Mouse (Mus musculus) midbrain, embryonic 13.5 days (tissue): Measurements from ENCODE around the gene Dlst. TPM values are rescaled to one million over a fixed set of nuclear protein-coding genes. Genes with fewer than 3 reads are reported as not detected.

Experiments used
- ATAC-seq: fragments of 200-750 bp; cut with Nextera tagmentation; 2 replicates; pipeline ENCODE4 v1.8.0; 2017; ENCODE audit warnings: mild to moderate bottlenecking, moderate TSS enrichment, moderate library complexity
- H3K27ac ChIP-seq: fragments of 300-500 bp; sonication (generic); 2 replicates; pipeline ENCODE4 v1.5.1; 2015; ENCODE audit warnings: inconsistent platforms, mild to moderate bottlenecking, moderate library complexity
- H3K27me3 ChIP-seq: fragments of 300-500 bp; sonication (generic); 2 replicates; pipeline ENCODE4 v1.6.1; 2015; ENCODE audit warnings: mild to moderate bottlenecking, inconsistent platforms
- H3K36me3 ChIP-seq: fragments of 300-500 bp; sonication (generic); 2 replicates; pipeline ENCODE4 v1.6.1; 2015; ENCODE audit warnings: mild to moderate bottlenecking, inconsistent platforms
- H3K4me1 ChIP-seq: fragments of 300-500 bp; sonication (generic); replicated peaks from 2 replicates; pipeline ENCODE4 v1.6.1; 2015; ENCODE audit warnings: inconsistent platforms
- H3K4me2 ChIP-seq: fragments of 300-500 bp; sonication (generic); replicated peaks from 2 replicates; pipeline ENCODE4 v1.6.1; 2015; ENCODE audit warnings: moderate library complexity, mild to moderate bottlenecking, inconsistent platforms
- H3K4me3 ChIP-seq: fragments of 300-500 bp; sonication (generic); replicated peaks from 2 replicates; pipeline ENCODE4 v1.5.1; 2015; ENCODE audit warnings: mild to moderate bottlenecking, inconsistent platforms
- H3K9ac ChIP-seq: fragments of 300-500 bp; sonication (generic); replicated peaks from 2 replicates; pipeline ENCODE4 v1.6.1; 2015; ENCODE audit warnings: mild to moderate bottlenecking, inconsistent platforms
- H3K9me3 ChIP-seq: fragments of 300-500 bp; sonication (generic); 2 replicates; pipeline ENCODE4 v1.6.1; 2016; ENCODE audit warnings: mild to moderate bottlenecking, inconsistent platforms
- WGBS: fragments of 180-500 bp; shearing (Covaris S2); methylation state at CpG from one replicate; pipeline ENCODE4 v1.1.7; 2015; 5-methylcytosine and 5-hydroxymethylcytosine counted together
- polyA plus RNA-seq: library from polyadenylated mRNA; unstranded; fragments of >200 nt; fragmentation: Nextera tagmentation; extraction: Ambion mirVana; gene quantifications from 2 replicates; pipeline ENCODE4 v1.2.1, GENCODE M21; 2015

Gene Dlst
- 98.6 and 104 TPM in 2 replicates for polyA plus RNA-seq

DNA sequence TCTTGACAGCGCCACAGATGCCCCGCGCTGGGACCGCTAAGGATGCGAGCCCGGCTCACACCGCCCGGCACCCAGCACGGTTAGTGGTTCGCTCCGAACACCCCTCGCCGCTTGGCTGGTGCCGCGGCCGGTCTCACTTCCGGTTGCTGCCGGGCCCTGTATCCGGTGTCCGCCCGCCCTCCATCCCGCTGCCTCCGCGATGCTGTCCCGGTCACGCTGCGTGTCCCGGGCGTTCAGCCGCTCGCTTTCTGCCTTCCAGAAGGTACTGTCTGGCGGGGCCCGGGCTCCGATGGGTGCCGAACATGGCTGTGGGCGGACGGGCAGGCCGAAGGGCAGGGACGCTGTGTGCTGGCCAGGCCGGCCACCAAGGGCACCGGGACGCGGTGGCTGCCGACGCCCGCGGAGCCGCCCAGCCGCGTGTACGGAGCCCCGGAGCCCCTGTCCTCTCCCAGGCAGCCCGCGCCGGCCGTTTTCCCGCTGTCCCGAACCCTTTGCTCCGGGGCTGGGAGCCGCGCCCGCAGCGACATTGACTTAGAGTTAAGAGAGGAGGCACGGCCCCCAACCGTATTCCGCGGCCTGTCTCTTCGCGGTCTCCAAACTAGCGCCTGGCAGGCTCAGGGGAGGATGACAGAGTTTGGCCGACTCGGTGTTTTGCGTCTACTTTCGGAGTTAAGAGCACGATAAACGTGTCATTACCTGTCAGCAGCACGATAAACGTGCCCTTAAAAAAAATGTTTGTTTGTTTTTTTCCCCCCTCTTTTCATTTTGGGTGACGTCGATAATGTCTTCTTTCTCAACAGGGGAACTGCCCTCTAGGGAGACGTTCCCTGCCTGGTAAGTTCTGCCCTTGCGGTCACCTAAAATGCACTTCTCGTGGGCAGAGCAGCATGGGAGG lies at the start of gene Dlst, which contains the start of gene Prox2:
Gene Dlst (plus strand): TSS at position 136 of the 895 bp plus-strand sequence.
Gene Prox2 (minus strand): TSS at position 62 of the 895 bp plus-strand sequence.
- peaks cover 13% of the 10 kb centered on the region; the same call in 1 of the 2 replicates for H3K36me3 ChIP-seq
- WGBS, result under 1% methylated on average over 76 of the region's 83 CpGs
- H3K4me2 ChIP-seq, result peak within 1 kb of the TSS; percentile 91
- ATAC-seq, result peak; percentile 98
- H3K27ac ChIP-seq, result peak within 1 kb of the TSS; percentile 70
- H3K9me3 ChIP-seq, result no peaks in the 10 kb centered on the region
- peak within 1 kb of the TSS; percentile 94 for H3K9ac ChIP-seq
- peaks cover 39% of the 10 kb centered on the region for H3K4me1 ChIP-seq
- H3K4me3 ChIP-seq, result peak within 1 kb of the TSS; percentile 100
- no peaks in the 10 kb centered on the region for H3K27me3 ChIP-seq

DNA sequence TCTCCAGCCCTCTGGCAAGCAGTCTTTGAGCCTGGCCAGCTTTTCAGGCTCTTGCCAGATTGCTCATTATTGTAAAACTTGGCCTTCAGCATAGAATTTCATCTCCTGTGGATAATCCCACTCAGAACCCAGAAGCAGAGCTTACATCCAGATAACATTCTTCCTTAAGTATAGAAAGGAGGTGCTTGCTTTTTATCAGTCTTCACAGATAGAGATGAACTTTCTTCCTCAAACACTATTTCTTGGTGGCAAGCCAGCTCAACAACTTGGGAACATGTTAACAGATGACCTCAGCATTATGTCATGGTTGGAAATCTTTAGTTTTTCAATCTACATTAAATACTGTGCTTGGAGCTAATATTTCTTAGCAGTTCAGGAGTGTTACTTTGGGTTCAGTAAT lies 39.6 kb upstream of the Dlst start:
- no peak for ATAC-seq
- peaks cover 68% of the 10 kb centered on the region for H3K36me3 ChIP-seq

DNA sequence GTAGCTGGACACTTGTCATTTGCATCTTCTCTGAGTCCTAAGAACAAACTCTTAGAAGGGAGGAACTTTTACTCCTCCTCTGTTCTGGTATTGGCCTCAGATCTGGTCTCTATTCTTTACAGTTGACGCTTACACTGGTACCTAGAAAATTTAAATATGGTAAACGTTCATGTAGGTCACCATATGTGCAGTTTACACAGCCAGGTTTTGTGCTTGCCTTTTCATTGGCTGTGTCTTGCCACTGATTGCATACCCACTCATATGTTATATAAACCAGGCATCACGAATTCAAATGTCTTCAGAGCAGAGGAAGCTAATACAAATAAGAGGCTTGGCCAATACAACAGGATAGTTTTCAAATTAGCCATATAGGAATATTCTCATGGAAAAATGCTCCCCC lies 33.5 kb upstream of the Dlst start:
- no peak overlapping the region for H3K27ac ChIP-seq
- ATAC-seq, result no peak
- no peaks in the 10 kb centered on the region for H3K4me1 ChIP-seq
- 95% methylated on average over 3 of the region's 3 CpGs for WGBS
- H3K27me3 ChIP-seq, result no peaks in the 10 kb centered on the region
- no peak overlapping the region for H3K9ac ChIP-seq
- H3K4me3 ChIP-seq, result no peak overlapping the region
- H3K9me3 ChIP-seq, result no peaks in the 10 kb centered on the region
- H3K36me3 ChIP-seq, result peaks cover 42% of the 10 kb centered on the region
- H3K4me2 ChIP-seq, result no peak overlapping the region

More for the DNA sequence above, 39.6 kb upstream of the Dlst start:
- Histone ChIP-seq H3K4me3 (no peak overlapping the region), H3K4me2 (no peak overlapping the region), H3K27ac (no peak overlapping the region), H3K27me3 (no peaks in the 10 kb centered on the region), H3K4me1 (no peaks in the 10 kb centered on the region), H3K9me3 (no peaks in the 10 kb centered on the region), H3K9ac (no peak overlapping the region)

DNA sequence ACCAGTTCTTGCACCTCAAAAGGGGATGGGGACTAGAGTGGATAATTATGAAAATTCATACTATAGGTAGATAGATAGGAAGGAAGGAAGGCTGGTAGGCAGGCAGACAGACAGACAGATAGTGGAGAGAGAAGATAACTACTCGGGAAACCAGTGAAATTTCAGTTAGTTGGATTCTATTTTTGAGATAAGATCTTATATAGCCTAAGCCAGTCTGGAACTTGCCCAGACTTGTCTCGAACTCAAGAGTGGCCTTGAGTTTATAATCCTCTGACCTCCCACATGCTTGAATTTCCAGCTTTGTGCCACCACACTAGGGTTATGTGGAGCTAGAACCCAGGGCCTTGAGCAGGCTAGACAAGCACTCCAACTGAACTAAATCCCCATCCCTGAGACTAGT lies 26.4 kb upstream of the Dlst start:
- Histone ChIP-seq H3K27me3 (no peaks in the 10 kb centered on the region), H3K4me3 (no peak overlapping the region), H3K36me3 (peaks cover 29% of the 10 kb centered on the region), H3K9me3 (no peaks in the 10 kb centered on the region), H3K4me2 (no peak overlapping the region), H3K4me1 (no peaks in the 10 kb centered on the region), H3K9ac (no peak overlapping the region), H3K27ac (no peak overlapping the region)
- WGBS, result 90% methylated on average over 2 of the region's 2 CpGs
- no peak for ATAC-seq

DNA sequence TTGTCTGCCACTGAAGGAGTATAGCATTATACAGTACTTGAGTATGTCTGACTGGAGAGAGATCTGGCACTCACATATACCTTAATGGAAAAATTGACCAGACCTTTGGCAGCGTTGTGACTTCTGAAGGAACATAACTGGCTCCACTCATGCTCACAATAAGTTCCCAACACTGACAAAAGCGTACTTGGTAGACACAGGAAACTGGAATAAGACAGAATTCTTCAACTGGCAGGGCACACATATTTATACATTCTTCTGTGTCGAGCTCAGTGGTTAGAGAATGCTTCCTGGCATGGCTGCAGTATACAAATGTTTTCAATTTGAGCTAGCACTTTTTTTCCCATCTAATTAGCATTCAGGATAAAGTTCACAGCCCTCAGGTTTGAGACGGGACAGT lies 25.7 kb upstream of the Dlst start:
- H3K9me3 ChIP-seq, result no peaks in the 10 kb centered on the region
- peaks cover 36% of the 10 kb centered on the region for H3K36me3 ChIP-seq
- no peaks in the 10 kb centered on the region for H3K4me1 ChIP-seq
- no peak for ATAC-seq
- 94% methylated on average over 4 of the region's 4 CpGs for WGBS
- no peak overlapping the region for H3K27ac ChIP-seq
- no peak overlapping the region for H3K4me2 ChIP-seq
- H3K4me3 ChIP-seq, result no peak overlapping the region
- H3K9ac ChIP-seq, result no peak overlapping the region
- no peaks in the 10 kb centered on the region for H3K27me3 ChIP-seq

DNA sequence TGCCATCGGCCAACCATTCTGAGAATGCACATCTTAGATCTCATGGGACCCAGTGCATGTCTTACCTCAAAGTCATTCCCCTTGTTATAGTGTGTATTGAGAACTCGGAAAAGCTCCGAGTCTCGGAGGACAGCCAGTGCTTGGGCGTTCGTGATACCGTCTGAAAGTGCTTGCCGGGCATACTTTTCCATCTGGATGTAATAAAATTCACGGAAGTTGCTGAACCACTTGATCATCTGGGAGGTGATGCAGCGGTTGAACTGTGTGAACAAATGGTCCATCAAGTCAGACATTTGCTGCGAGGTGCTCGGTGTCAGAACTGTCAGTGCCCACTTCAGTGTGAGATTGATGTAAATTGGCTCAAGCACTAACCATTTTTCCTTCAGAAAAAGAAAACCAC lies 22.8 kb upstream of the Dlst start:
- Histone ChIP-seq H3K27ac (no peak overlapping the region), H3K27me3 (no peaks in the 10 kb centered on the region), H3K9ac (no peak overlapping the region), H3K4me1 (no peaks in the 10 kb centered on the region), H3K9me3 (no peaks in the 10 kb centered on the region), H3K4me2 (no peak overlapping the region), H3K36me3 (peaks cover 40% of the 10 kb centered on the region), H3K4me3 (no peak overlapping the region)
- 98% methylated on average over 12 of the region's 12 CpGs for WGBS
- ATAC-seq, result no peak

DNA sequence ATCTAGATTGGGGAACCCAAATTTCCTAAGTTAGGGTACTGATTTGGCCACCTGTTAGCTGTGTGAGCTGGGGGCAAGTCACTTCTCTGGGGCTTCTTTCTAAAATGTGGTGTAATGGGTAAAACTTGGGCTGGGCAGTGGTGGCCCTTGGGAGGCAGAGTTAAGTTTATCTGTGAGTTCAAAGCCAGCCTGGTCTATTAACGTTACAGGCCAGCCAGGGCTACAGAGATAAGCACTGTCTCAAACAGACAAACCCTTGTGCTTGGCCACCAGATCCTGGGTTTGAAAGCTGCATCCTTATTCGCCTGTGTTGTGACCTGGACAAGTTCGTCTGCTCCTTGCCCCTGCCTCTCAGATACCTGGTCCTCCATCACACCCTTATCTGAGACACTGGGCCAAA lies 19.4 kb upstream of the Dlst start:
- H3K36me3 ChIP-seq, result peaks cover 40% of the 10 kb centered on the region
- peaks cover 14% of the 10 kb centered on the region for H3K4me1 ChIP-seq
- no peak overlapping the region for H3K9ac ChIP-seq
- H3K4me2 ChIP-seq, result no peak overlapping the region
- H3K27ac ChIP-seq, result no peak overlapping the region
- no peak overlapping the region for H3K4me3 ChIP-seq
- H3K27me3 ChIP-seq, result no peaks in the 10 kb centered on the region
- ATAC-seq, result no peak
- H3K9me3 ChIP-seq, result no peaks in the 10 kb centered on the region
- WGBS, result 85% methylated on average over 3 of the region's 3 CpGs

DNA sequence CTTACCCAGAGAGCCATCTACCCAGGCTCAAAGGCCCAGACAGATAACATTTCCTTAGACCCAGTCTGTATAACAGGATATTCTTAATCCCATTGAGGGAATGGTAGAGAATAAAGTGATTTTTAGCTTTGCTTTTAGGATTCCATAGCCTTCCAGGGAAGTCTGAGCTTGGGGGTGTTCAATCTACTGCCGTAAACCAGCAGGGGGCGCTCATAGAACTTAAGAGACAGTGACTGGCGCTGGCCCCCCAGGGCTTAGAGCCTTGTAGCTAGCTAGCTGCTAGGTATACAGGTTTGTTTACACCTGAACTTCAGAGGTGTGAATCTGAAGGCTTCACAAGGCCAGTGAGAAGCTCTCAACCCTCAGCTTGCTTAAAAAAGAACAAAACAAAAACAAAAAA lies 18.4 kb upstream of the Dlst start:
- peak; percentile 54; the same call in 1 of the 2 replicates for ATAC-seq
- Histone ChIP-seq H3K4me2 (no peak overlapping the region), H3K4me3 (no peak overlapping the region), H3K9me3 (no peaks in the 10 kb centered on the region), H3K9ac (no peak overlapping the region), H3K27me3 (no peaks in the 10 kb centered on the region), H3K4me1 (peaks cover 14% of the 10 kb centered on the region), H3K27ac (no peak overlapping the region), H3K36me3 (peaks cover 31% of the 10 kb centered on the region)
- 7% methylated on average over 3 of the region's 3 CpGs for WGBS

DNA sequence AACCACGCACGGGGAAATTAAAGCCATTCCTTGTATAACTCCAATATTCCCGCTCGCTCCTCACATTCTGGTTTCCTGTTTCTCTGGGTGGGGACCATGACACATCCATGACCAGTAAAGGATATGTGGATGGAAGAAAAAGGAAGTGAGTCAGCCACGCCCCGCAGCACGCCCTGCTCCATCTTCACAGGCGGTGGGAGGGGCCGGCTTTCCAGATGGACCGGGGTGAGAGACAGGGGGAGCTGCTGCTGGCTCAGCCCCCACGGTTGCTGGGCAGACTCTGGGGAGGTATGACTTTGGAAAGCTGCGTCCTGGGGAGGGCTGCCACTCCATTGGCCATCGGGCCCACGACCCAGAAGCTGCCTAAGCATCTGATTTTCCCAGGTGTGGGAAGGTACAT lies 16.6 kb upstream of the Dlst start:
- no peak overlapping the region for H3K27ac ChIP-seq
- no peak overlapping the region for H3K9ac ChIP-seq
- H3K36me3 ChIP-seq, result peaks cover 13% of the 10 kb centered on the region
- H3K4me3 ChIP-seq, result no peak overlapping the region
- H3K27me3 ChIP-seq, result no peaks in the 10 kb centered on the region
- no peaks in the 10 kb centered on the region for H3K9me3 ChIP-seq
- WGBS, result 36% methylated on average over 14 of the region's 14 CpGs
- H3K4me2 ChIP-seq, result no peak overlapping the region
- ATAC-seq, result no peak
- peaks cover 14% of the 10 kb centered on the region for H3K4me1 ChIP-seq

DNA sequence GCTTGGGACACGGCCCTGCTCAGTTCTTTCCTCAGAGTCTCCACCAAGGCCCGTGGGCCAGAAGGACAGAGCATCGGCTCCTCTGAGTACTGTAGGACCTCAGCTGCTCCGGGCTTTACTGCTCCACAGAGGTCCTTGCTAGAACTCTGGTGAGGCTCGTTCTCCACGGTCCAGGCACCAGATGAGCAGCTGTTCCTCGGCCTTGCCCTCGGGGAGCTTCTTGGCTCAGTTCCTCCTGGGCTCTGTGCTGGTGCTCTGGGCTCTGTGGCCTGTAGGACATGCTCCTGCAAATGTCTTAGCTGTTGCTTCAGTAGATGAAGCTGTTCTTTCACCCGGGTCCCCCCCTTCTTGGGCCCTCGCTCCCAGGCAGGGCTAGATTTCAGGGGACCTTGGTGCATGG lies 15.9 kb upstream of the Dlst start:
- Histone ChIP-seq H3K4me2 (no peak overlapping the region), H3K27ac (no peak overlapping the region), H3K9ac (no peak overlapping the region), H3K36me3 (peaks cover 6% of the 10 kb centered on the region), H3K4me1 (peaks cover 14% of the 10 kb centered on the region), H3K9me3 (no peaks in the 10 kb centered on the region), H3K4me3 (no peak overlapping the region), H3K27me3 (no peaks in the 10 kb centered on the region)
- WGBS, result 84% methylated on average over 10 of the region's 10 CpGs
- no peak for ATAC-seq

DNA sequence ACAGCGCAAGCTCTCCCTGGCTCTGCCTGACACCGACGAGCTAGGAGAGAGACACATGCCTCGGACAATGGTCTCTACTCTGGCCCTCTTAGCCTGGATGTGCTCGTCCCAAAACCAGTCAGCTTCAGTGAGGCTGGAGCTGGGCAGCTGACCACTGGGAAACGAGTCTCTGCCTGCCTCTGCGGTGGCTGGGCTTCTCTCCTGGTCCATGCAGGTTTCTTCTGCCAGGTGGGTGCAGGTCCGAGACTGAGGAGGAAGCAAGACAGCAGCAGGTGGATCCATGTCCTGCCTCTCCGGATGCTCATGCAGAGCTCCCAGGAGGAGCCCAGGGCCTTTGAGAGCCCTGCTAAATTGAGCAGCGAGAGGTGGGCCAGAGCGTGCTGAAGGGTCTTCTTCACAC lies 15.5 kb upstream of the Dlst start:
- 89% methylated on average over 11 of the region's 11 CpGs for WGBS
- Histone ChIP-seq H3K9me3 (no peaks in the 10 kb centered on the region), H3K36me3 (peaks cover 3% of the 10 kb centered on the region; the same call in 1 of the 2 replicates), H3K4me2 (no peak overlapping the region), H3K4me1 (peaks cover 14% of the 10 kb centered on the region), H3K4me3 (no peak overlapping the region), H3K27me3 (no peaks in the 10 kb centered on the region), H3K9ac (no peak overlapping the region), H3K27ac (no peak overlapping the region)
- ATAC-seq, result no peak

DNA sequence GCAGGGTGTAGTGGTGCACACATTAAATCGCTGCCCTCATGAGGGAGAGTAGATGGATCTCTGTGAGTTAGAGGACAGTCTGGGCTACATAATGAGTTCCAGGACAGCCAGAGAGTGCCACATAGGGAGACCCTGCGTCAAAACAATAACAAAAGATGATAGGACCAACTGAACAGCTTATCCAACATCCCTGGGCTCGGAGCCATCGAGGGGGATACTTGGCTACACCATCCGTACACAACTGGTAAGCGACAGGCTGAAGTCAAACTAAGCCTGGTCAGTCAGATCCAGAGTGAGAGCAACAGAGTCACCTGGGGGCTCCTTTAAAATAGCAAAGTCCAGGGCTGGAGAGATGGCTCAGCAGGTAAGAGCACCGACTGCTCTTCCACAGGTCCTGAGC lies 14.8 kb upstream of the Dlst start:
- Histone ChIP-seq H3K9ac (no peak overlapping the region), H3K4me2 (no peak overlapping the region), H3K27me3 (no peaks in the 10 kb centered on the region), H3K27ac (no peak overlapping the region), H3K36me3 (no peaks in the 10 kb centered on the region), H3K9me3 (no peaks in the 10 kb centered on the region), H3K4me1 (peaks cover 19% of the 10 kb centered on the region), H3K4me3 (no peak overlapping the region)
- ATAC-seq, result no peak
- WGBS, result 90% methylated on average over 7 of the region's 7 CpGs
